Mouse (Mus musculus): ENCODE results near the gene Ppp3cb.

DNA sequence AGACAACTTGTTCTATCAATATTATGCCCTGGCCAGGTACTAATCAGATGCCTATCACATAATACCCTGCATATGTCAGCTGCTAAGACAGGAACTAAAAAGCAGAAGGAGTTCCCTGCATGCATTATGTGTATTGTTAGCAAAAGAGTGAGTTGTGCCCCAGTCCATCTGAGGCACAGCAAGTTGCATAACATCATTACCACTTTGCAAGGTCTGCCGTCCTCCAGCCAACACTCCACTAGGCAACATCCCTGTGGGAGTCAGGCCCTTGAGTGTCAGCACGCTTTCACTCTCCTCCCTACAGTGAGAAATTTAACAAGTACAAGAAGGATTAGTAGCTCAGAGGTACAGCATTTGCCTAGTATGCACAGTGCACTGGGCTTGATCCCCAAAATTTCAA is 37.9 kb downstream of the Ppp3cb start:
- TF ChIP-seq POLR2A (IDR thresholded peaks at IDR 0.05; ENCODE audit: insufficient read depth, low read length): no peak
- no peak for TF ChIP-seq CTCF (IDR thresholded peaks at IDR 0.05; ENCODE audit: low read depth, low read length)

Measured in ES-Bruce4 (cell line).